Mouse (Mus musculus): ENCODE data around the gene Fbxl13. TPM values are rescaled to one million over a fixed set of nuclear protein-coding genes. Genes with fewer than 3 reads are reported as not detected.

The Fbxl13 gene
- total and polyA plus RNA-seq, 3 experiments = 0.13 to 0.23 TPM; not detected in 1

DNA sequence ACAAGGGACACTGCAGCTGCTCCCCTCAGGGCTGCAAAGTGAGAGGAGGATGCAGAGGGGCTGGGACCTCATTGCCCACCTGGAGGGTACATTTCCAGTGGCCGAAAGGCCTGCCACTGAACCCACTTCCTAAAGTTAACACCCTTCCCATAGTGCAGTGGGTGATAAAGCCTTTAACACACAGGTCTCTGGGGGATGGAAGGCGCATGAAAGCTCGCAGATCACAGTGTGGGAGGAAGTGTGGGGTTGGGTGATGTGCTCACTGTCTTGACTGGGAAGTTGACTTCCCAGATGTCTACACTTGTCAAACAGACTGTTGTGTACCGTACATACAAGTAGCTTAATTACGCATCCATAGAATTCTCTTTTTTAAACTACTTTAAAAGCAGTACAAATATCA is 165.7 kb downstream of the Fbxl13 start:
- Histone ChIP-seq H3K9me3 (replicated peaks; ENCODE audit: insufficient read depth, low read length) (no peaks in the 10 kb centered on the region), H3K79me2 (ENCODE audit: control insufficient read depth, insufficient read depth, low read length, poor library complexity) (no peaks in the 10 kb centered on the region), H3K4me3 (ENCODE audit: control insufficient read depth in 1 of 2, insufficient read depth in 1 of 2, low read depth in 2 of 2, low read length in 2 of 2) (no peak overlapping the region), H3K4me1 (ENCODE audit: control insufficient read depth in 1 of 2, insufficient read depth in 2 of 2, low read length in 2 of 2) (no peaks in the 10 kb centered on the region), H3K9ac (ENCODE audit: control insufficient read depth, low read depth, low read length, poor library complexity, severe bottlenecking) (no peak overlapping the region), H3K27ac (ENCODE audit: control insufficient read depth, low read depth, low read length) (no peak overlapping the region), H3K27me3 (ENCODE audit: control insufficient read depth in 1 of 2, insufficient read depth in 2 of 2, low read length in 2 of 2) (no peaks in the 10 kb centered on the region), H3K36me3 (ENCODE audit: control insufficient read depth in 1 of 2, insufficient read depth in 2 of 2, low read length in 2 of 2) (no peaks in the 10 kb centered on the region; a peak in 1 of 4 replicates)
- no peak for DNase-seq (ENCODE audit: low read depth, low spot score)
- TF ChIP-seq CTCF (IDR thresholded peaks at IDR 0.05 in 2 of 3, conservative IDR thresholded peaks at IDR 0.05 in 1 of 3; ENCODE audit: control insufficient read depth in 1 of 3, insufficient read depth in 1 of 3, low read depth in 2 of 3, low read length in 3 of 3, poor library complexity in 1 of 3, severe bottlenecking in 1 of 3) (no peak), ZKSCAN1 (IDR thresholded peaks at IDR 0.05; ENCODE audit: low read depth, low read length) (no peak), SMC3 (IDR thresholded peaks at IDR 0.05; ENCODE audit: low read depth, low read length) (no peak), TBP (IDR thresholded peaks at IDR 0.05; ENCODE audit: low read depth, low read length) (no peak), SIN3A (IDR thresholded peaks at IDR 0.05; ENCODE audit: low read length) (no peak), POLR2A (IDR thresholded peaks at IDR 0.05; ENCODE audit: control insufficient read depth in 1 of 2, insufficient read depth in 1 of 2, low read depth in 1 of 2, low read length in 2 of 2, poor library complexity in 1 of 2) (no peak), CHD2 (IDR thresholded peaks at IDR 0.05; ENCODE audit: low read length) (no peak), BHLHE40 (IDR thresholded peaks at IDR 0.05; ENCODE audit: borderline replicate concordance, low read depth, low read length) (no peak), GATA1 (IDR thresholded peaks at IDR 0.05; ENCODE audit: low read depth, low read length) (no peak), MYC (IDR thresholded peaks at IDR 0.05; ENCODE audit: low read depth, low read length) (no peak), TAL1 (IDR thresholded peaks at IDR 0.05; ENCODE audit: low read length) (no peak)

DNA sequence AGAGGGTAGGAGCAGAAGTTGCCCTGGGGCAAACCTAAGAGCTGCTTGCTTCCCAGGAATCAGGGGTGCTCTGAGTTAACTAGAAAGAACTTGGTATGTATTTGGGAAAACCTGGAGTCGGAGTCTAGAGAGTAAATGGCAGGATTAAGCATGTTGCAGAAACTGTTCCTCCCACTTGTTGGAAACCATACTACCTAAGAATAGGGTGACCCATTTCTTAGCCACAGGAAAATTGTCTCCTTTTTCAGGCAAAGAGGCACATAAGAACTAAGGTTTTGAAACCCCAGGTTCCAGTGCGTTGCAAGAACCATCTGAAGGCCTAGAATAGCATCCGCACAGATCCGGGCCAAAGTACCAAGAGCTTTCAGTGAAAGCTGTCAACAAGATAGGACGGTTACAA is 167.0 kb downstream of the Fbxl13 start:
- no peak for DNase-seq (ENCODE audit: low read depth, low spot score)
- TF ChIP-seq HCFC1 (IDR thresholded peaks at IDR 0.05; ENCODE audit: low read depth, low read length) (no peak), RCOR1 (IDR thresholded peaks at IDR 0.05; ENCODE audit: low read depth, low read length) (no peak), BHLHE40 (IDR thresholded peaks at IDR 0.05; ENCODE audit: borderline replicate concordance, low read depth, low read length) (no peak), E2F4 (IDR thresholded peaks at IDR 0.05; ENCODE audit: borderline replicate concordance, low read depth, low read length) (no peak), MYB (IDR thresholded peaks at IDR 0.05; ENCODE audit: low read depth, low read length) (no peak), MAZ (IDR thresholded peaks at IDR 0.05; ENCODE audit: low read depth, low read length) (no peak), MXI1 (IDR thresholded peaks at IDR 0.05; ENCODE audit: low read depth, low read length) (no peak)
- H3K27ac ChIP-seq (ENCODE audit: control insufficient read depth, low read depth, low read length) = no peak overlapping the region
- no peak overlapping the region for H3K9ac ChIP-seq (ENCODE audit: control insufficient read depth, low read depth, low read length, poor library complexity, severe bottlenecking)
- no peaks in the 10 kb centered on the region for H3K9me3 ChIP-seq (replicated peaks; ENCODE audit: insufficient read depth, low read length)
- no peaks in the 10 kb centered on the region for H3K79me2 ChIP-seq (ENCODE audit: control insufficient read depth, insufficient read depth, low read length, poor library complexity)
- H3K27me3 ChIP-seq (ENCODE audit: control insufficient read depth in 1 of 2, insufficient read depth in 2 of 2, low read length in 2 of 2) = no peaks in the 10 kb centered on the region
- no peaks in the 10 kb centered on the region for H3K4me1 ChIP-seq (ENCODE audit: control insufficient read depth in 1 of 2, insufficient read depth in 2 of 2, low read length in 2 of 2)
- no peak overlapping the region for H3K4me3 ChIP-seq (ENCODE audit: control insufficient read depth in 1 of 2, insufficient read depth in 1 of 2, low read depth in 2 of 2, low read length in 2 of 2)
- peaks cover 0 to 3% of the 10 kb centered on the region in 2 experiments; a peak in 1 of 4 replicates for H3K36me3 ChIP-seq (ENCODE audit: control insufficient read depth in 1 of 2, insufficient read depth in 2 of 2, low read length in 2 of 2)

DNA sequence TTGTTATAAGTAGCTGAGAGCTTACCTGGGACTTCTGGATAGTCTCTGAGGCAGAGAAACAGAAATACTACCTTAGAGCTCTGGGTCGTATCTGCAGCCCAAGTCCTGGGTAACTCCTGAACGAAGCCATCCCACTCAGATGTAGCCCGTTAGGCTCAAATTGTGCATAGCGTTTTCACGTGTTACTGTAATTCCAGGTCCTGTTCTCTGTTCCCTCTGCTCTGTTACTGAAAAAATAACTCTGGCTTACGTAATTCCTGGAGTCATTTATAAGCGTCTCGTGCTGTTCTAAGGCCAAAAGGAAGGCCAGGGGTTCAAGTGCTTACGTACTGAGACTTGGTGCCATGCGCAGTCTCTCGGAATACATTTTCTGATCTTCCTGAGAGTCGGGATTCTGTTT is 177.3 kb downstream of the Fbxl13 start:
- no peak for DNase-seq (ENCODE audit: low read depth, low spot score)
- no peak overlapping the region for H3K4me3 ChIP-seq (ENCODE audit: control insufficient read depth in 1 of 2, insufficient read depth in 1 of 2, low read depth in 2 of 2, low read length in 2 of 2)
- no peaks in the 10 kb centered on the region for H3K79me2 ChIP-seq (ENCODE audit: control insufficient read depth, insufficient read depth, low read length, poor library complexity)
- H3K9me3 ChIP-seq (replicated peaks; ENCODE audit: insufficient read depth, low read length) = no peaks in the 10 kb centered on the region
- no peaks in the 10 kb centered on the region for H3K4me1 ChIP-seq (ENCODE audit: control insufficient read depth in 1 of 2, insufficient read depth in 2 of 2, low read length in 2 of 2)
- H3K36me3 ChIP-seq (ENCODE audit: control insufficient read depth in 1 of 2, insufficient read depth in 2 of 2, low read length in 2 of 2) = peaks cover 0 to 6% of the 10 kb centered on the region in 2 experiments; a peak in 2 of 4 replicates
- no peaks in the 10 kb centered on the region for H3K27me3 ChIP-seq (ENCODE audit: control insufficient read depth in 1 of 2, insufficient read depth in 2 of 2, low read length in 2 of 2)
- H3K9ac ChIP-seq (ENCODE audit: control insufficient read depth, low read depth, low read length, poor library complexity, severe bottlenecking) = no peak overlapping the region
- H3K27ac ChIP-seq (ENCODE audit: control insufficient read depth, low read depth, low read length) = no peak overlapping the region
- TF ChIP-seq CTCF (IDR thresholded peaks at IDR 0.05 in 2 of 3, conservative IDR thresholded peaks at IDR 0.05 in 1 of 3; ENCODE audit: control insufficient read depth in 1 of 3, insufficient read depth in 1 of 3, low read depth in 2 of 3, low read length in 3 of 3, poor library complexity in 1 of 3, severe bottlenecking in 1 of 3) = no peak
- no peak for TF ChIP-seq MXI1 (IDR thresholded peaks at IDR 0.05; ENCODE audit: low read depth, low read length)
- no peak for TF ChIP-seq RAD21 (IDR thresholded peaks at IDR 0.05; ENCODE audit: low read depth, low read length)
- TF ChIP-seq ETS1 (IDR thresholded peaks at IDR 0.05; ENCODE audit: low read depth, low read length) = no peak
- no peak for TF ChIP-seq CHD1 (IDR thresholded peaks at IDR 0.05; ENCODE audit: low read depth, low read length)
- no peak for TF ChIP-seq NELFE (IDR thresholded peaks at IDR 0.05; ENCODE audit: low read depth, low read length)
- TF ChIP-seq RCOR1 (IDR thresholded peaks at IDR 0.05; ENCODE audit: low read depth, low read length) = no peak
- no peak for TF ChIP-seq USF1 (IDR thresholded peaks at IDR 0.05; ENCODE audit: low read depth, low read length)
- no peak for TF ChIP-seq CHD2 (IDR thresholded peaks at IDR 0.05; ENCODE audit: low read length)
- TF ChIP-seq TAL1 (IDR thresholded peaks at IDR 0.05; ENCODE audit: low read length) = no peak
- no peak for TF ChIP-seq ZMIZ1 (IDR thresholded peaks at IDR 0.05; ENCODE audit: low read depth, low read length)
- TF ChIP-seq SMC3 (IDR thresholded peaks at IDR 0.05; ENCODE audit: low read depth, low read length) = no peak
- no peak for TF ChIP-seq EP300 (IDR thresholded peaks at IDR 0.05; ENCODE audit: low read depth in 1 of 2, low read length in 2 of 2)
- TF ChIP-seq MAX (IDR thresholded peaks at IDR 0.05; ENCODE audit: low read length) = no peak
- TF ChIP-seq POLR2AphosphoS2 (IDR thresholded peaks at IDR 0.05; ENCODE audit: low read length) = no peak
- no peak for TF ChIP-seq POLR2AphosphoS5 (IDR thresholded peaks at IDR 0.05; ENCODE audit: borderline replicate concordance, low read depth, low read length)
- TF ChIP-seq MAZ (IDR thresholded peaks at IDR 0.05; ENCODE audit: low read depth, low read length) = no peak
